Mouse (Mus musculus): ENCODE measurements at regions not wholly inside any gene's neighbourhood (a gene's known extent, or its start where the extent isn't known, plus 50 kb on each side); places are given as distances from the start of the nearest gene placed in this dataset.

GRCm38 (mm10) chr5:129412161-129412560, 88.9 kb upstream of the Sfswap start:
- ATAC-seq (replicated peaks; ENCODE audit: low FRiP score, low TSS enrichment, poor library complexity, severe bottlenecking), result no peak

GRCm38 (mm10) chr5:129414960-129415706, 85.9 kb upstream of the Sfswap start:
- ATAC-seq (replicated peaks; ENCODE audit: low FRiP score, low TSS enrichment, poor library complexity, severe bottlenecking), result no peak

- no peak for ATAC-seq (replicated peaks; ENCODE audit: low FRiP score, low TSS enrichment, poor library complexity, severe bottlenecking)
Measured at GRCm38 (mm10) chr5:129416425-129416824, 84.6 kb upstream of the Sfswap start.

- ATAC-seq (replicated peaks; ENCODE audit: low FRiP score, low TSS enrichment, poor library complexity, severe bottlenecking), result no peak
Measured at GRCm38 (mm10) chr5:129417516-129417915, 83.5 kb upstream of the Sfswap start.

GRCm38 (mm10) chr5:129420981-129421380, 80.0 kb upstream of the Sfswap start:
- no peak for ATAC-seq (replicated peaks; ENCODE audit: low FRiP score, low TSS enrichment, poor library complexity, severe bottlenecking)

- ATAC-seq (replicated peaks; ENCODE audit: low FRiP score, low TSS enrichment, poor library complexity, severe bottlenecking), result no peak
Measured at GRCm38 (mm10) chr5:129429897-129430296, 71.1 kb upstream of the Sfswap start.

GRCm38 (mm10) chr5:129430330-129430729, 70.7 kb upstream of the Sfswap start:
- ATAC-seq (replicated peaks; ENCODE audit: low FRiP score, low TSS enrichment, poor library complexity, severe bottlenecking), result no peak

- no peak for ATAC-seq (replicated peaks; ENCODE audit: low FRiP score, low TSS enrichment, poor library complexity, severe bottlenecking)
Measured at GRCm38 (mm10) chr5:129449931-129450573, 51.0 kb upstream of the Sfswap start.
